Mouse (Mus musculus) heart, adult 2 months (tissue): ENCODE measurements at regions not wholly inside any gene's neighbourhood (a gene's known extent, or its start where the extent isn't known, plus 50 kb on each side); places are given as distances from the start of the nearest gene placed in this dataset.
"Not testable (repeated sequence)": the region's sequence is repeated elsewhere in the genome, so short reads cannot be mapped to it uniquely, and the experiment has no call there.

Experiments
- DNase-seq, 2 experiments: peaks; one replicate each; pipeline ENCODE4 v3.0.0; 2021
- H3K27ac ChIP-seq: fragments of 200-600 bp; 2 replicates; pipeline ENCODE4 v1.8.1; 2022
- H3K27me3 ChIP-seq: fragments of 200-500 bp; 2 replicates; pipeline ENCODE4 v1.6.1; 2012; ENCODE audit warnings: mild to moderate bottlenecking, low read length, inconsistent platforms, mixed read lengths; ENCODE audit not compliant: control insufficient read depth, insufficient read depth
- H3K36me3 ChIP-seq: fragments of 200-500 bp; 2 replicates; pipeline ENCODE4 v1.6.1; 2012; ENCODE audit warnings: low read length, inconsistent platforms; ENCODE audit not compliant: control insufficient read depth, insufficient read depth
- H3K4me1 ChIP-seq: fragments of 200-500 bp; 2 replicates; pipeline ENCODE4 v1.6.1; 2011; ENCODE audit warnings: low read length; ENCODE audit not compliant: control insufficient read depth, insufficient read depth
- H3K4me3 ChIP-seq: fragments of 200-600 bp; 2 replicates; pipeline ENCODE4 v1.8.1; 2022
- H3K79me2 ChIP-seq: fragments of 200-500 bp; replicated peaks from 2 replicates; pipeline ENCODE4 v1.6.1; 2012; ENCODE audit warnings: mild to moderate bottlenecking, inconsistent platforms, low read length, moderate library complexity, mixed read lengths; ENCODE audit not compliant: control insufficient read depth, insufficient read depth
- H3K9ac ChIP-seq: fragments of 200-500 bp; 2 replicates; pipeline ENCODE4 v1.6.1; 2012; ENCODE audit warnings: low read depth, mild to moderate bottlenecking, control low read depth, inconsistent platforms, low read length, mixed read lengths
- CTCF ChIP-seq: fragments of 200-600 bp; IDR thresholded peaks from 2 replicates; pipeline ENCODE4 v1.8.1; 2022; ENCODE audit warnings: antibody characterized with exemption, mild to moderate bottlenecking, moderate library complexity
- EP300 ChIP-seq: fragments of 200-500 bp; IDR thresholded peaks from 2 replicates; pipeline ENCODE4 v1.6.1; 2011; ENCODE audit warnings: low read depth, low read length, control low read depth; ENCODE audit not compliant: insufficient read depth
- POLR2A ChIP-seq: fragments of 200-500 bp; IDR thresholded peaks from 2 replicates; pipeline ENCODE4 v1.6.1; 2011; ENCODE audit warnings: mild to moderate bottlenecking, low read depth, low read length, control low read depth; ENCODE audit not compliant: insufficient read depth
- WGBS: fragments of 180-500 bp; shearing (Covaris S2); methylation state at CpG from one replicate; pipeline ENCODE4 v1.1.7; 2018; 5-methylcytosine and 5-hydroxymethylcytosine counted together
- intact Hi-C: fragments of 180-260 bp; cut with DNase I; formaldehyde crosslinking; loops from one replicate; pipeline ENCODE4 v1.15.1; 2025

- Histone ChIP-seq H3K4me3 (no peak overlapping the region), H3K27ac (no peak overlapping the region), H3K27me3 (no peaks in the 10 kb centered on the region), H3K79me2 (no peaks in the 10 kb centered on the region), H3K9ac (no peak overlapping the region), H3K4me1 (no peaks in the 10 kb centered on the region), H3K36me3 (no peaks in the 10 kb centered on the region)
- intact Hi-C loops = no loop called here
- TF ChIP-seq POLR2A = no peak
- no peak for TF ChIP-seq CTCF
- no peak for TF ChIP-seq EP300
- 66% methylated on average over 7 of the region's 7 CpGs for WGBS
- no peak for DNase-seq
Measured at GRCm38 (mm10) chr17:15620746-15621694, 56.9 kb upstream of the Prdm9 start.

- Histone ChIP-seq H3K9ac (no peak overlapping the region), H3K4me3 (no peak overlapping the region), H3K27me3 (no peaks in the 10 kb centered on the region), H3K27ac (no peak overlapping the region), H3K4me1 (no peaks in the 10 kb centered on the region), H3K79me2 (no peaks in the 10 kb centered on the region), H3K36me3 (no peaks in the 10 kb centered on the region)
- intact Hi-C loops = loop anchor here (1.0 kb wide), 1 partner anchor 101 kb away; no protein-coding TSS in a partner anchor
- no peak for TF ChIP-seq EP300
- no peak for TF ChIP-seq POLR2A
- TF ChIP-seq CTCF = peak; percentile 80
- DNase-seq = no peak
- WGBS = 1% methylated on average over 2 of the region's 2 CpGs
Measured at GRCm38 (mm10) chr17:15622913-15623312, 58.8 kb upstream of the Prdm9 start.

GRCm38 (mm10) chr17:15630792-15631191, 66.6 kb upstream of the Prdm9 start:
- H3K4me3 ChIP-seq = no peak overlapping the region
- no peaks in the 10 kb centered on the region for H3K4me1 ChIP-seq
- TF ChIP-seq CTCF = no peak
- TF ChIP-seq POLR2A = no peak
- no peak for TF ChIP-seq EP300
- no peak for DNase-seq
- H3K9ac ChIP-seq = no peak overlapping the region
- no peaks in the 10 kb centered on the region for H3K36me3 ChIP-seq
- intact Hi-C loops = no loop called here
- H3K27ac ChIP-seq = no peak overlapping the region
- WGBS = 81% methylated on average over 5 of the region's 5 CpGs
- no peaks in the 10 kb centered on the region for H3K27me3 ChIP-seq
- H3K79me2 ChIP-seq = no peaks in the 10 kb centered on the region

- Histone ChIP-seq H3K4me1 (no peaks in the 10 kb centered on the region), H3K9ac (no peak overlapping the region), H3K27ac (no peak overlapping the region), H3K27me3 (no peaks in the 10 kb centered on the region), H3K36me3 (no peaks in the 10 kb centered on the region), H3K4me3 (peak overlapping the region; percentile 15; the same call in 1 of the 2 replicates), H3K79me2 (no peaks in the 10 kb centered on the region)
- no peak for TF ChIP-seq EP300
- TF ChIP-seq CTCF = no peak
- no peak for TF ChIP-seq POLR2A
- intact Hi-C loops = no loop called here
- 3% methylated on average over 11 of the region's 11 CpGs for WGBS
- DNase-seq = no peak
Measured at GRCm38 (mm10) chr17:15631626-15632025, 67.5 kb upstream of the Prdm9 start.

- no peak overlapping the region for H3K9ac ChIP-seq
- 4% methylated on average over 1 of the region's 1 CpGs for WGBS
- TF ChIP-seq EP300 (no peak), POLR2A (no peak), CTCF (no peak)
- no peaks in the 10 kb centered on the region for H3K27me3 ChIP-seq
- peak overlapping the region; percentile 15; the same call in 1 of the 2 replicates for H3K4me3 ChIP-seq
- intact Hi-C loops = no loop called here
- H3K27ac ChIP-seq = no peak overlapping the region
- H3K4me1 ChIP-seq = no peaks in the 10 kb centered on the region
- peak in 1 of 2 experiments; percentile 15 for DNase-seq
- H3K79me2 ChIP-seq = no peaks in the 10 kb centered on the region
- H3K36me3 ChIP-seq = no peaks in the 10 kb centered on the region
Measured at GRCm38 (mm10) chr17:15632090-15632489, 67.9 kb upstream of the Prdm9 start.

- H3K9ac ChIP-seq, H3K79me2 ChIP-seq, intact Hi-C loops, H3K4me3 ChIP-seq, H3K27me3 ChIP-seq, H3K4me1 ChIP-seq, H3K27ac ChIP-seq, H3K36me3 ChIP-seq: not testable (repeated sequence)
- DNase-seq = peak in 1 of 2 experiments; percentile 4
- 63% methylated on average over 12 of the region's 12 CpGs for WGBS
Measured at GRCm38 (mm10) chr17:15639111-15639865, 65.5 kb upstream of the Chd1 start.
